In genomic region chr17:5082274-5082673, GRCm38 (mm10) we compare ENCODE assay signal across 16 mouse cellular contexts.
DNase-seq lines count a peak whose midpoint lies in the region; ATAC-seq lines count a peak whose summit lies in the region.
"Had no signal": no experiment of that assay in that cellular context is flagged by ENCODE, and none has a peak within 500 bp of the region (broad histone marks: within the 10 kb centered on the region; RNA-seq: fewer than 3 reads in every experiment).

No protein-coding gene starts in this region.

- intact Hi-C loops in heart, postnatal 36 days (cut with DNase I) = no loop called here

- no peaks in the 10 kb centered on the region for H3K27me3 ChIP-seq in heart, embryonic 13.5 days (replicated peaks)
- H3K27me3 ChIP-seq in lung, embryonic 16.5 days (ENCODE audit: control insufficient read depth, insufficient read depth, low read depth, low read length) = no peaks in the 10 kb centered on the region
- no peaks in the 10 kb centered on the region for H3K27me3 ChIP-seq in embryonic facial prominence, embryonic 15.5 days
- H3K27me3 ChIP-seq: embryonic facial prominence, embryonic 13.5 days; limb, embryonic 13.5 days had no signal

- H3K9ac ChIP-seq in heart, embryonic 13.5 days = no peak overlapping the region
- H3K9ac ChIP-seq in lung, embryonic 16.5 days (ENCODE audit: low read length) = no peak overlapping the region
- H3K9ac ChIP-seq in embryonic facial prominence, embryonic 15.5 days = no peak overlapping the region
- H3K9ac ChIP-seq: embryonic facial prominence, embryonic 13.5 days; limb, embryonic 13.5 days had no signal

- no peak overlapping the region for H3K4me3 ChIP-seq in heart, embryonic 13.5 days
- no peak overlapping the region for H3K4me3 ChIP-seq in lung, embryonic 16.5 days (ENCODE audit: low read length)
- no peak overlapping the region for H3K4me3 ChIP-seq in embryonic facial prominence, embryonic 15.5 days (replicated peaks)
- H3K4me3 ChIP-seq: embryonic facial prominence, embryonic 13.5 days; limb, embryonic 13.5 days had no signal

- DNase-seq in cerebellum, adult 11-12 months = peak; percentile 28
- DNase-seq in cerebellum, postnatal 10 days = no peak
- no peak for DNase-seq in heart, postnatal 36 days
- DNase-seq in lung, postnatal 4 days = no peak
- DNase-seq: adrenal gland, adult 8-10 months; cerebellum, postnatal 25 days; gastrocnemius, postnatal 25 days; kidney, postnatal 14 days; right cerebral cortex, postnatal 14 days had no signal

- H3K36me3 ChIP-seq in heart, embryonic 13.5 days = no peaks in the 10 kb centered on the region
- no peaks in the 10 kb centered on the region for H3K36me3 ChIP-seq in lung, embryonic 16.5 days (ENCODE audit: control insufficient read depth, insufficient read depth, low read length)
- H3K36me3 ChIP-seq in embryonic facial prominence, embryonic 15.5 days = no peaks in the 10 kb centered on the region
- H3K36me3 ChIP-seq: embryonic facial prominence, embryonic 13.5 days; limb, embryonic 13.5 days had no signal

- H3K4me1 ChIP-seq in heart, embryonic 13.5 days = peaks cover 86% of the 10 kb centered on the region
- H3K4me1 ChIP-seq in lung, embryonic 16.5 days (replicated peaks; ENCODE audit: control insufficient read depth, insufficient read depth, low read length) = peaks cover 40% of the 10 kb centered on the region
- peaks cover 60% of the 10 kb centered on the region for H3K4me1 ChIP-seq in embryonic facial prominence, embryonic 15.5 days

- H3K4me2 ChIP-seq in heart, embryonic 13.5 days = peak overlapping the region; percentile 27; the same call in 1 of the 2 replicates
- H3K4me2 ChIP-seq in lung, embryonic 16.5 days (ENCODE audit: low read depth, low read length) = no peak overlapping the region
- no peak overlapping the region for H3K4me2 ChIP-seq in embryonic facial prominence, embryonic 15.5 days (replicated peaks)
- H3K4me2 ChIP-seq: embryonic facial prominence, embryonic 13.5 days; limb, embryonic 13.5 days had no signal

- 50% methylated on average over 8 of the region's 8 CpGs for WGBS in heart, embryonic 13.5 days
- 51% methylated on average over 8 of the region's 8 CpGs for WGBS in lung, embryonic 16.5 days
- 69% methylated on average over 8 of the region's 8 CpGs for WGBS in embryonic facial prominence, embryonic 15.5 days

- no peaks in the 10 kb centered on the region for H3K9me3 ChIP-seq in heart, embryonic 13.5 days
- no peaks in the 10 kb centered on the region for H3K9me3 ChIP-seq in lung, embryonic 16.5 days (ENCODE audit: control insufficient read depth, low read length)
- no peaks in the 10 kb centered on the region for H3K9me3 ChIP-seq in embryonic facial prominence, embryonic 15.5 days (replicated peaks)
- H3K9me3 ChIP-seq: embryonic facial prominence, embryonic 13.5 days; limb, embryonic 13.5 days had no signal

- ATAC-seq in heart, embryonic 13.5 days (ENCODE audit: extremely low read depth, insufficient number of reproducible peaks, low FRiP score, low TSS enrichment) = no peak
- ATAC-seq in lung, embryonic 16.5 days (ENCODE audit: low read depth) = peak; percentile 48
- ATAC-seq in embryonic facial prominence, embryonic 15.5 days (ENCODE audit: insufficient number of reproducible peaks, low FRiP score, low TSS enrichment, low read depth) = 0 out of 2 replicates have a peak, but pooled peaks have one; percentile 27
- no peak for ATAC-seq in inflammation-experienced regulatory T-cells, adult 6 months
- ATAC-seq: forebrain, embryonic 16.5 days had no signal

- H3K27ac ChIP-seq in heart, embryonic 13.5 days (replicated peaks) = peak overlapping the region; percentile 36; the same call in 1 of the 2 replicates
- H3K27ac ChIP-seq in lung, embryonic 16.5 days (ENCODE audit: low read length) = peak overlapping the region; percentile 59
- H3K27ac ChIP-seq in embryonic facial prominence, embryonic 15.5 days (replicated peaks) = peak overlapping the region; percentile 66
- H3K27ac ChIP-seq: limb, embryonic 13.5 days had no signal

Comparison
In these comparisons a context has a peak if more than half of its experiments do, and no peak if none do; other contexts are left out.
1. ATAC-seq: peak in lung, embryonic 16.5 days (single experiment) and embryonic facial prominence, embryonic 15.5 days (single experiment); none in heart, embryonic 13.5 days (single experiment) and inflammation-experienced regulatory T-cells, adult 6 months (single experiment).
2. Peak in every context shown above with its lines, with median percentiles within 50 percentile points of each other: H3K27ac ChIP-seq.